Comparison of ENCODE assay signal across 8 mouse cellular contexts in genomic region chr4:24019178-24020104, GRCm38 (mm10).
DNase-seq lines count a peak whose midpoint lies in the region; ATAC-seq and TF ChIP-seq lines count a peak whose summit lies in the region.

No protein-coding gene starts in this region.

- H3K27me3 ChIP-seq in intestine, embryonic 14.5 days (replicated peaks; ENCODE audit: control insufficient read depth, insufficient read depth, low read length): no peaks in the 10 kb centered on the region
- no peaks in the 10 kb centered on the region for H3K27me3 ChIP-seq in intestine, postnatal 0 days (replicated peaks; ENCODE audit: control insufficient read depth, insufficient read depth, low read length)
- no peaks in the 10 kb centered on the region for H3K27me3 ChIP-seq in forebrain, embryonic 10.5 days (ENCODE audit: poor library complexity, severe bottlenecking)

- 63% methylated on average over 11 of the region's 11 CpGs for WGBS in intestine, embryonic 14.5 days
- 68% methylated on average over 11 of the region's 11 CpGs for WGBS in intestine, postnatal 0 days
- 77% methylated on average over 11 of the region's 11 CpGs for WGBS in forebrain, embryonic 10.5 days

- TF ChIP-seq CTCF in intestine, postnatal 0 days (IDR thresholded peaks at IDR 0.05; ENCODE audit: low read depth): no peak

- H3K4me2 ChIP-seq in intestine, embryonic 14.5 days (ENCODE audit: low read length): no peak overlapping the region
- no peak overlapping the region for H3K4me2 ChIP-seq in intestine, postnatal 0 days (replicated peaks; ENCODE audit: low read depth)

- no peak for ATAC-seq in intestine, embryonic 14.5 days (replicated peaks; ENCODE audit: low FRiP score, low TSS enrichment, low read depth)
- ATAC-seq in intestine, postnatal 0 days: no peak
- ATAC-seq in megakaryocyte-erythroid progenitor cell, adult 5-6 weeks (replicated peaks; ENCODE audit: low FRiP score, low TSS enrichment, poor library complexity, severe bottlenecking): no peak

- no peak overlapping the region for H3K27ac ChIP-seq in intestine, embryonic 14.5 days (ENCODE audit: low read depth)
- no peak overlapping the region for H3K27ac ChIP-seq in intestine, postnatal 0 days (ENCODE audit: low read depth, low read length)
- H3K27ac ChIP-seq in forebrain, embryonic 10.5 days: no peak overlapping the region

- no peak overlapping the region for H3K9ac ChIP-seq in intestine, embryonic 14.5 days (ENCODE audit: low read length)
- H3K9ac ChIP-seq in intestine, postnatal 0 days (ENCODE audit: low read depth, low read length): no peak overlapping the region

- no peaks in the 10 kb centered on the region for H3K36me3 ChIP-seq in intestine, embryonic 14.5 days (ENCODE audit: control insufficient read depth, insufficient read depth, low read length)
- H3K36me3 ChIP-seq in intestine, postnatal 0 days (ENCODE audit: control insufficient read depth, insufficient read depth): no peaks in the 10 kb centered on the region
- H3K36me3 ChIP-seq in forebrain, embryonic 10.5 days (replicated peaks): no peaks in the 10 kb centered on the region

- peak; percentile 54 for DNase-seq in intestine, embryonic 14.5 days (ENCODE audit: low spot score)
- DNase-seq in adrenal gland, postnatal 10 days: peak; percentile 71
- DNase-seq in forebrain, embryonic 10.5 days (ENCODE audit: extremely low spot score, low spot score): peak; percentile 16
- DNase-seq in layer of hippocampus, adult 9-10 months (ENCODE audit: low spot score): peak; percentile 10
- DNase-seq in ovary, postnatal 14 days (ENCODE audit: low spot score): peak; percentile 21
- no peak for DNase-seq in thymus, postnatal 25 days

- no peaks in the 10 kb centered on the region for H3K9me3 ChIP-seq in intestine, embryonic 14.5 days (ENCODE audit: control insufficient read depth, low read length)
- no peaks in the 10 kb centered on the region for H3K9me3 ChIP-seq in intestine, postnatal 0 days (ENCODE audit: control insufficient read depth)
- no peaks in the 10 kb centered on the region for H3K9me3 ChIP-seq in forebrain, embryonic 10.5 days

- no peaks in the 10 kb centered on the region; the same call in 1 of the 2 replicates for H3K4me1 ChIP-seq in intestine, embryonic 14.5 days (replicated peaks; ENCODE audit: control insufficient read depth, insufficient read depth, low read length)
- no peaks in the 10 kb centered on the region for H3K4me1 ChIP-seq in intestine, postnatal 0 days (replicated peaks; ENCODE audit: control insufficient read depth, insufficient read depth, low read length)
- H3K4me1 ChIP-seq in forebrain, embryonic 10.5 days: peaks cover 9% of the 10 kb centered on the region

- no peak overlapping the region for H3K4me3 ChIP-seq in intestine, embryonic 14.5 days (ENCODE audit: low read depth, low read length)
- H3K4me3 ChIP-seq in intestine, postnatal 0 days (ENCODE audit: low read depth, low read length): no peak overlapping the region
- no peak overlapping the region for H3K4me3 ChIP-seq in forebrain, embryonic 10.5 days
